Mouse (Mus musculus): ENCODE results near the gene Vps16. TPM values are rescaled to one million over a fixed set of nuclear protein-coding genes. Genes with fewer than 3 reads are reported as not detected.
A peak's percentile ranks its signal among the peaks of the same experiment; 100 is the strongest.

Gene Vps16
- polyA plus RNA-seq, 1 experiment from 2014 or later, result 119 TPM

- WGBS, result 53% methylated on average over 5 of the region's 5 CpGs
- ATAC-seq (ENCODE audit: insufficient number of reproducible peaks, insufficient read depth, low FRiP score, low TSS enrichment), result no peak
- Histone ChIP-seq H3K4me3 (peak overlapping the region; percentile 90), H3K27me3 (no peaks in the 10 kb centered on the region), H3K4me2 (replicated peaks) (peak overlapping the region; percentile 75), H3K4me1 (peaks cover 13% of the 10 kb centered on the region), H3K9ac (peak overlapping the region; percentile 91), H3K9me3 (no peaks in the 10 kb centered on the region), H3K27ac (0 out of 2 replicates have a peak overlapping the region, but pooled peaks have one; percentile 12), H3K36me3 (0 out of 2 replicates have a peak, but pooled peaks cover 12% of the 10 kb centered on the region)
Observed at GRCm38 (mm10) chr2:130425112-130425511, 973 bp downstream of the Vps16 start.

- H3K36me3 ChIP-seq, result peaks cover 4% of the 10 kb centered on the region; the same call in 1 of the 2 replicates
- no peak overlapping the region for H3K4me2 ChIP-seq (replicated peaks)
- WGBS, result 68% methylated on average over 2 of the region's 2 CpGs
- no peak for ATAC-seq (ENCODE audit: insufficient number of reproducible peaks, insufficient read depth, low FRiP score, low TSS enrichment)
- H3K4me3 ChIP-seq, result no peak overlapping the region
- H3K9ac ChIP-seq, result no peak overlapping the region
- no peaks in the 10 kb centered on the region for H3K9me3 ChIP-seq
- H3K27ac ChIP-seq, result no peak overlapping the region
- H3K4me1 ChIP-seq, result peaks cover 8% of the 10 kb centered on the region
- no peaks in the 10 kb centered on the region for H3K27me3 ChIP-seq
Observed at GRCm38 (mm10) chr2:130429851-130430250, 5.7 kb downstream of the Vps16 start.

GRCm38 (mm10) chr2:130430484-130430883 lies 6.3 kb downstream of the Vps16 start:
- Histone ChIP-seq H3K36me3 (peaks cover 4% of the 10 kb centered on the region; the same call in 1 of the 2 replicates), H3K9ac (no peak overlapping the region), H3K27ac (no peak overlapping the region), H3K4me1 (peaks cover 2% of the 10 kb centered on the region), H3K9me3 (no peaks in the 10 kb centered on the region), H3K4me2 (replicated peaks) (no peak overlapping the region), H3K27me3 (no peaks in the 10 kb centered on the region), H3K4me3 (no peak overlapping the region)
- 83% methylated on average over 3 of the region's 3 CpGs for WGBS
- no peak for ATAC-seq (ENCODE audit: insufficient number of reproducible peaks, insufficient read depth, low FRiP score, low TSS enrichment)

GRCm38 (mm10) chr2:130432157-130432556 lies 8.0 kb downstream of the Vps16 start:
- no peaks in the 10 kb centered on the region for H3K9me3 ChIP-seq
- H3K4me1 ChIP-seq, result no peaks in the 10 kb centered on the region
- peaks cover 8% of the 10 kb centered on the region for H3K36me3 ChIP-seq
- H3K4me2 ChIP-seq (replicated peaks), result no peak overlapping the region
- H3K27me3 ChIP-seq, result no peaks in the 10 kb centered on the region
- no peak overlapping the region for H3K9ac ChIP-seq
- no peak for ATAC-seq (ENCODE audit: insufficient number of reproducible peaks, insufficient read depth, low FRiP score, low TSS enrichment)
- H3K27ac ChIP-seq, result no peak overlapping the region
- WGBS, result 89% methylated on average over 3 of the region's 3 CpGs
- H3K4me3 ChIP-seq, result no peak overlapping the region

- 21% methylated on average over 4 of the region's 4 CpGs for WGBS
- ATAC-seq (ENCODE audit: insufficient number of reproducible peaks, insufficient read depth, low FRiP score, low TSS enrichment), result no peak
- Histone ChIP-seq H3K27ac (no peak overlapping the region), H3K9ac (no peak overlapping the region), H3K4me3 (no peak overlapping the region), H3K4me2 (replicated peaks) (no peak overlapping the region), H3K4me1 (no peaks in the 10 kb centered on the region), H3K9me3 (no peaks in the 10 kb centered on the region), H3K36me3 (peaks cover 15% of the 10 kb centered on the region), H3K27me3 (no peaks in the 10 kb centered on the region)
Observed at GRCm38 (mm10) chr2:130433152-130433551, 9.0 kb downstream of the Vps16 start.

- Histone ChIP-seq H3K9me3 (no peaks in the 10 kb centered on the region), H3K4me3 (no peak overlapping the region), H3K4me1 (no peaks in the 10 kb centered on the region), H3K9ac (no peak overlapping the region), H3K4me2 (replicated peaks) (no peak overlapping the region), H3K27ac (no peak overlapping the region), H3K36me3 (peaks cover 49% of the 10 kb centered on the region), H3K27me3 (no peaks in the 10 kb centered on the region)
- 84% methylated on average over 1 of the region's 1 CpGs for WGBS
- ATAC-seq (ENCODE audit: insufficient number of reproducible peaks, insufficient read depth, low FRiP score, low TSS enrichment), result no peak
Observed at GRCm38 (mm10) chr2:130436769-130437168, 12.6 kb downstream of the Vps16 start.

GRCm38 (mm10) chr2:130438861-130439260 lies 14.7 kb downstream of the Vps16 start:
- H3K27ac ChIP-seq, result no peak overlapping the region
- no peaks in the 10 kb centered on the region for H3K9me3 ChIP-seq
- no peak overlapping the region for H3K4me3 ChIP-seq
- no peak for ATAC-seq (ENCODE audit: insufficient number of reproducible peaks, insufficient read depth, low FRiP score, low TSS enrichment)
- WGBS, result 94% methylated on average over 3 of the region's 3 CpGs
- H3K27me3 ChIP-seq, result no peaks in the 10 kb centered on the region
- no peak overlapping the region for H3K4me2 ChIP-seq (replicated peaks)
- H3K36me3 ChIP-seq, result peaks cover 68% of the 10 kb centered on the region
- no peak overlapping the region for H3K9ac ChIP-seq
- no peaks in the 10 kb centered on the region for H3K4me1 ChIP-seq

- no peaks in the 10 kb centered on the region for H3K4me1 ChIP-seq
- 81% methylated on average over 4 of the region's 4 CpGs for WGBS
- H3K4me2 ChIP-seq (replicated peaks), result no peak overlapping the region
- H3K27me3 ChIP-seq, result no peaks in the 10 kb centered on the region
- H3K27ac ChIP-seq, result no peak overlapping the region
- no peak; the same call in 1 of the 2 replicates for ATAC-seq (ENCODE audit: insufficient number of reproducible peaks, insufficient read depth, low FRiP score, low TSS enrichment)
- no peak overlapping the region for H3K9ac ChIP-seq
- H3K36me3 ChIP-seq, result peaks cover 75% of the 10 kb centered on the region
- no peak overlapping the region for H3K4me3 ChIP-seq
- no peaks in the 10 kb centered on the region for H3K9me3 ChIP-seq
Observed at GRCm38 (mm10) chr2:130439840-130440480, 15.8 kb downstream of the Vps16 start.

GRCm38 (mm10) chr2:130442162-130442561 lies 18.0 kb downstream of the Vps16 start:
- no peak overlapping the region for H3K9ac ChIP-seq
- no peaks in the 10 kb centered on the region for H3K9me3 ChIP-seq
- 87% methylated on average over 10 of the region's 10 CpGs for WGBS
- no peak overlapping the region for H3K27ac ChIP-seq
- H3K4me3 ChIP-seq, result no peak overlapping the region
- H3K4me1 ChIP-seq, result no peaks in the 10 kb centered on the region
- H3K36me3 ChIP-seq, result peaks cover 71% of the 10 kb centered on the region
- no peaks in the 10 kb centered on the region for H3K27me3 ChIP-seq
- no peak for ATAC-seq (ENCODE audit: insufficient number of reproducible peaks, insufficient read depth, low FRiP score, low TSS enrichment)
- H3K4me2 ChIP-seq (replicated peaks), result no peak overlapping the region

- H3K27ac ChIP-seq, result no peak overlapping the region
- no peaks in the 10 kb centered on the region for H3K27me3 ChIP-seq
Observed at GRCm38 (mm10) chr2:130448449-130448848, 24.3 kb downstream of the Vps16 start.

GRCm38 (mm10) chr2:130449021-130449793 lies 25.1 kb downstream of the Vps16 start:
- ATAC-seq (ENCODE audit: insufficient number of reproducible peaks, insufficient read depth, low FRiP score, low TSS enrichment), result peak; percentile 2; the same call in 1 of the 2 replicates
- whole genome bisulfite sequencing, result 10% methylated on average over 17 of the region's 17 CpGs

More at GRCm38 (mm10) chr2:130448449-130448848, 24.3 kb downstream of the Vps16 start:
- no peak overlapping the region for H3K9ac ChIP-seq
- no peaks in the 10 kb centered on the region for H3K9me3 ChIP-seq
- no peak overlapping the region for H3K4me3 ChIP-seq
- no peak for ATAC-seq (ENCODE audit: insufficient number of reproducible peaks, insufficient read depth, low FRiP score, low TSS enrichment)
- peaks cover 14% of the 10 kb centered on the region for H3K4me1 ChIP-seq
- peaks cover 11% of the 10 kb centered on the region for H3K36me3 ChIP-seq
- H3K4me2 ChIP-seq (replicated peaks), result no peak overlapping the region

More at GRCm38 (mm10) chr2:130449021-130449793, 25.1 kb downstream of the Vps16 start:
- Histone ChIP-seq H3K4me3 (peak overlapping the region; percentile 84), H3K36me3 (peaks cover 3% of the 10 kb centered on the region), H3K27me3 (no peaks in the 10 kb centered on the region), H3K4me1 (peaks cover 15% of the 10 kb centered on the region), H3K4me2 (replicated peaks) (peak overlapping the region; percentile 78), H3K27ac (no peak overlapping the region), H3K9me3 (no peaks in the 10 kb centered on the region), H3K9ac (peak overlapping the region; percentile 90)
